In the genomic region with DNA sequence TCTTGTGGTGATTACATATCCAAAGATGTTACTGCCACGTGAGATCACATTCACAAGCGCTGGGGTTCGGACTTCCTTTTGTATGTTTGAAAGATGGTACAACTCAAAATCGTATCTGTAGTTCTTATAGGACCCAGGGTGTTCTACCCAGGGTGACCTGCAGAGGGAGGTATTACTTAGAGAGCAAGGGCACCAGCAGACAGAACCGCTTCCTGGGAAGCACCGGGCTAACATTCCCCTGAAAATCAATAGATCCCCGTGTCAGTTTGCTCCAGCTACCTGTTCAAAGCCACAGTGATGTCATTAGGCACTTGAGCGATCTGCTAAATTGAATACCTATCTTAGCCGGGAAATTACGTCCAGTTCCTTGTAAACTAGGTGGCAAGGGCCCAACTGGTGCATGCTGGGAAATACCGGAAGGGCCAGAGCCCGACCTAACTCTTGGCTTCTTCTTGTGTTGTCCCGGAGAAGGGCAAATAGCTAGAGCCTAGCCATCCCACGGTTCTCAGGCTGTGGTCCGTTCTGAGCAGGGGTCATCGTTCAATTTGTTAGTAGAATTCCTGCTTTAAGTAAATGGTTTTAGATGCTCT, we compare ENCODE assay signal across 8 mouse cellular contexts. TPM values are rescaled to one million over a fixed set of nuclear protein-coding genes. Genes with fewer than 3 reads are reported as not detected.
DNase-seq lines count a peak whose midpoint lies in the region; ATAC-seq and TF ChIP-seq lines count a peak whose summit lies in the region.

No protein-coding gene starts in this region.

- no peak for TF ChIP-seq EP300 in liver, embryonic 14.5 days (IDR thresholded peaks at IDR 0.05; ENCODE audit: low read depth)

- no peaks in the 10 kb centered on the region for H3K36me3 ChIP-seq in midbrain, embryonic 11.5 days (ENCODE audit: control insufficient read depth, insufficient read depth, low read length)
- no peaks in the 10 kb centered on the region for H3K36me3 ChIP-seq in midbrain, embryonic 15.5 days (replicated peaks)
- no peaks in the 10 kb centered on the region; the same call in 1 of the 2 replicates for H3K36me3 ChIP-seq in liver, embryonic 14.5 days (replicated peaks; ENCODE audit: control insufficient read depth, insufficient read depth, low read depth)

- intact Hi-C loops in heart, postnatal 14 days (cut with DNase I), result loop anchor here (5.0 to 10.0 kb wide), 2 partner anchors 87 to 265 kb away; no protein-coding TSS in a partner anchor

- H3K9ac ChIP-seq in midbrain, embryonic 11.5 days (ENCODE audit: low read length), result no peak overlapping the region
- H3K9ac ChIP-seq in midbrain, embryonic 15.5 days, result no peak overlapping the region
- no peak overlapping the region for H3K9ac ChIP-seq in liver, embryonic 14.5 days (replicated peaks)

- DNase-seq in midbrain, embryonic 11.5 days (ENCODE audit: low spot score, missing footprints), result peak; percentile 88
- peak; percentile 73 for DNase-seq in WW6 (ENCODE audit: low read depth, low spot score)
- peak; percentile 56 to 73 for DNase-seq in heart, postnatal 14 days
- DNase-seq in liver, embryonic 14.5 days (ENCODE audit: low read depth in 3 of 3, low spot score in 3 of 3), result peak; percentile 31 to 45 (median 43)
- DNase-seq in right cerebral cortex, postnatal 4 days, result peak; percentile 54

- H3K27me3 ChIP-seq in midbrain, embryonic 11.5 days (ENCODE audit: control insufficient read depth, insufficient read depth, low read length), result no peaks in the 10 kb centered on the region
- no peaks in the 10 kb centered on the region for H3K27me3 ChIP-seq in midbrain, embryonic 15.5 days (replicated peaks)
- H3K27me3 ChIP-seq in liver, embryonic 14.5 days (ENCODE audit: control insufficient read depth, insufficient read depth, low read length), result no peaks in the 10 kb centered on the region

- 56% methylated on average over 16 of the region's 16 CpGs for WGBS in midbrain, embryonic 11.5 days
- WGBS in midbrain, embryonic 15.5 days, result 57% methylated on average over 16 of the region's 16 CpGs
- 41% methylated on average over 16 of the region's 16 CpGs for WGBS in liver, embryonic 14.5 days (ENCODE audit: insufficient replicate concordance)

- peak; percentile 72 for TF ChIP-seq CTCF in liver, embryonic 14.5 days (IDR thresholded peaks at IDR 0.05; ENCODE audit: low read depth)

- no peak for ATAC-seq in midbrain, embryonic 11.5 days (ENCODE audit: low FRiP score)
- no peak for ATAC-seq in midbrain, embryonic 15.5 days (replicated peaks)
- ATAC-seq in common myeloid progenitor, adult 5-6 weeks (replicated peaks; ENCODE audit: low read depth, poor library complexity, severe bottlenecking), result peak; percentile 58
- ATAC-seq in liver, embryonic 14.5 days (ENCODE audit: insufficient read depth), result no peak
- ATAC-seq in monocyte, adult 5-6 weeks (replicated peaks; ENCODE audit: insufficient number of reproducible peaks, low FRiP score, low TSS enrichment, poor library complexity, severe bottlenecking), result no peak

- no peak overlapping the region for H3K4me3 ChIP-seq in midbrain, embryonic 11.5 days (ENCODE audit: low read depth, low read length)
- no peak overlapping the region for H3K4me3 ChIP-seq in midbrain, embryonic 15.5 days
- no peak overlapping the region for H3K4me3 ChIP-seq in liver, embryonic 14.5 days (ENCODE audit: insufficient read depth in 1 of 2, low read depth in 2 of 2, low read length in 2 of 2)

- H3K27ac ChIP-seq in midbrain, embryonic 11.5 days (ENCODE audit: low read depth, low read length), result no peak overlapping the region
- no peak overlapping the region for H3K27ac ChIP-seq in midbrain, embryonic 15.5 days
- H3K27ac ChIP-seq in liver, embryonic 14.5 days, result no peak overlapping the region

- H3K4me2 ChIP-seq in midbrain, embryonic 11.5 days, result no peak overlapping the region
- no peak overlapping the region for H3K4me2 ChIP-seq in midbrain, embryonic 15.5 days
- no peak overlapping the region for H3K4me2 ChIP-seq in liver, embryonic 14.5 days (ENCODE audit: low read depth)

- H3K4me1 ChIP-seq in midbrain, embryonic 11.5 days (ENCODE audit: control insufficient read depth, insufficient read depth, low read length), result no peaks in the 10 kb centered on the region
- no peaks in the 10 kb centered on the region for H3K4me1 ChIP-seq in midbrain, embryonic 15.5 days
- no peaks in the 10 kb centered on the region for H3K4me1 ChIP-seq in liver, embryonic 14.5 days (replicated peaks; ENCODE audit: control insufficient read depth in 2 of 2, insufficient read depth in 2 of 2, low read length in 1 of 2)

- H3K9me3 ChIP-seq in midbrain, embryonic 11.5 days (ENCODE audit: control insufficient read depth, low read length), result no peaks in the 10 kb centered on the region
- no peaks in the 10 kb centered on the region for H3K9me3 ChIP-seq in midbrain, embryonic 15.5 days
- H3K9me3 ChIP-seq in liver, embryonic 14.5 days (ENCODE audit: control insufficient read depth, low read length), result no peaks in the 10 kb centered on the region

RNA-seq across cellular contexts. Expression of a gene that starts 14.2 kb away (rescaled TPM):
- 0.18 and 0.28 TPM in 2 replicates for polyA plus RNA-seq in midbrain, embryonic 11.5 days (2014; fragmentation: Nextera tagmentation; extraction: Ambion mirVana)
- polyA plus RNA-seq in midbrain, embryonic 15.5 days (2015; fragmentation: Nextera tagmentation; extraction: Ambion mirVana), result 0.19 and 0.32 TPM in 2 replicates
- total RNA-seq in common myeloid progenitor, adult 5-6 weeks (2017), result 0.19 and 1.3 TPM in 2 replicates
- not detected for total RNA-seq in heart, postnatal 14 days (2021)
- 4.3 and 5.2 TPM in 2 replicates for polyA plus RNA-seq in liver, embryonic 14.5 days (2012; rRNA removed)
- 3.2 and 4.3 TPM in 2 replicates for polyA plus RNA-seq in liver, embryonic 14.5 days (2014; fragmentation: Nextera tagmentation; extraction: Ambion mirVana)
- 0.95 TPM in 1 of 3 replicates, not detected in the others for total RNA-seq in monocyte, adult 5-6 weeks (2017)

RNA-seq across cellular contexts. Expression of a gene that starts 27.6 kb away (rescaled TPM):
- polyA plus RNA-seq in midbrain, embryonic 11.5 days (2014; fragmentation: Nextera tagmentation; extraction: Ambion mirVana), result not detected in 2 replicates
- polyA plus RNA-seq in midbrain, embryonic 15.5 days (2015; fragmentation: Nextera tagmentation; extraction: Ambion mirVana), result not detected in 2 replicates
- total RNA-seq in common myeloid progenitor, adult 5-6 weeks (2017), result not detected in 2 replicates
- total RNA-seq in heart, postnatal 14 days (2021), result not detected
- not detected in 2 replicates for polyA plus RNA-seq in liver, embryonic 14.5 days (2012; rRNA removed)
- polyA plus RNA-seq in liver, embryonic 14.5 days (2014; fragmentation: Nextera tagmentation; extraction: Ambion mirVana), result not detected in 2 replicates
- 1.6 to 2.5 TPM in 2 of 3 replicates, not detected in the other for total RNA-seq in monocyte, adult 5-6 weeks (2017)

RNA-seq across cellular contexts. Expression of a gene that starts 48.0 kb away (rescaled TPM):
- 2.2 and 2.3 TPM in 2 replicates for polyA plus RNA-seq in midbrain, embryonic 11.5 days (2014; fragmentation: Nextera tagmentation; extraction: Ambion mirVana)
- polyA plus RNA-seq in midbrain, embryonic 15.5 days (2015; fragmentation: Nextera tagmentation; extraction: Ambion mirVana), result 3.5 and 3.9 TPM in 2 replicates
- total RNA-seq in common myeloid progenitor, adult 5-6 weeks (2017), result 5.4 and 5.7 TPM in 2 replicates
- total RNA-seq in heart, postnatal 14 days (2021), result 1 to 10 TPM; 6.0 to 6.3 TPM
- 1.4 and 1.6 TPM in 2 replicates for polyA plus RNA-seq in liver, embryonic 14.5 days (2012; rRNA removed)
- 0.62 and 0.77 TPM in 2 replicates for polyA plus RNA-seq in liver, embryonic 14.5 days (2014; fragmentation: Nextera tagmentation; extraction: Ambion mirVana)
- 2.3 to 6.9 TPM (median 2.6 TPM) in 3 replicates for total RNA-seq in monocyte, adult 5-6 weeks (2017)
